Mouse (Mus musculus): ENCODE data around the gene Dscaml1.

DNA sequence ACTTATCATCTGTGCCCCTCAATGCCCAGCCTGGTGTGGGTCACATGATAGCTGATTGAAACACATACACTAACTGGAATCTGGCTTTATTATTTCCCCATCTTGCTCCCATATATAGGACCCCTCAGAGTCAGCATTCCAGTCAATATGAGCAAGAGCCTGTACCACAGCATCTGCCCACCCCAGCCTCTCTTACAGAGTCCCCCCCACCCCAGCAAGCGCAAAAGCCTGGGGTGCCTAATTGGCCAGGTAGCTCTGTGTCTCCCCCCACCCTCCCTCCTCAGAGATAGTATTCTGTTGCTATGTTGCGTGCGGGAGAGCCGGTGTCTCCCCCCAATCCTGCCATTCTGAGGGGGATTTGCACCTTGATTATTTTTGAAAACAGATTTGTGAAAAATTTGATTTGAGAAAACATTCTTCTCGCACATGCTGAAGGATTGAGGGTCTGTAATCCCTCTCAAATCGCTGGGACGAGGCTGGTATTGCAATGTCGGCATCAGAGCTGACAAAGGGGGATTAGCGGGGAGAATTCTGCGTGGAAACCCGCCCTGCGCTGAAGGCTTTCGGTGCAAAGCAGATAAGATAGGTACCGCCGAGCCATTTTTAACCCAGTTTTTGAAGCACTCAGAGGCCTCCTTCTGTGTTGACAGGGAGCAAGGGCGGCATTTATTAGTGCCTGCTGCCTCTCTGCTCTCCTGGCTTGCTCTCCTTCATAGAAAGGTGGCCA is 153.8 kb downstream of the Dscaml1 start:
- no peak for TF ChIP-seq CTCF (IDR thresholded peaks at IDR 0.05; ENCODE audit: borderline replicate concordance, insufficient read depth, low read length)
- no peak for TF ChIP-seq POLR2A (IDR thresholded peaks at IDR 0.05; ENCODE audit: low read depth, low read length)
